Mouse (Mus musculus) stomach, embryonic 15.5 days (tissue): Measurements from ENCODE around the gene Osgepl1. TPM values are rescaled to one million over a fixed set of nuclear protein-coding genes. Genes with fewer than 3 reads are reported as not detected.
"Not testable (repeated sequence)": the region's sequence is repeated elsewhere in the genome, so short reads cannot be mapped to it uniquely, and the experiment has no call there.

Source experiments
- ATAC-seq: fragments of 200-750 bp; cut with Nextera tagmentation; 2 replicates; pipeline ENCODE4 v1.8.0; 2017; ENCODE audit warnings: low read depth, moderate number of reproducible peaks, moderate TSS enrichment; ENCODE audit not compliant: insufficient read depth, low FRiP score
- H3K27ac ChIP-seq: fragments of 300-500 bp; sonication (generic); 2 replicates; pipeline ENCODE4 v1.5.1; 2015; ENCODE audit warnings: mild to moderate bottlenecking, inconsistent platforms
- H3K27me3 ChIP-seq: fragments of 300-500 bp; sonication (generic); replicated peaks from 2 replicates; pipeline ENCODE4 v1.6.1; 2015; ENCODE audit warnings: inconsistent platforms
- H3K36me3 ChIP-seq: fragments of 300-500 bp; sonication (generic); 2 replicates; pipeline ENCODE4 v1.6.1; 2015; ENCODE audit warnings: inconsistent platforms
- H3K4me1 ChIP-seq: fragments of 300-500 bp; sonication (generic); 2 replicates; pipeline ENCODE4 v1.6.1; 2015; ENCODE audit warnings: inconsistent platforms
- H3K4me2 ChIP-seq: fragments of 300-500 bp; sonication (generic); 2 replicates; pipeline ENCODE4 v1.6.1; 2015; ENCODE audit warnings: mild to moderate bottlenecking, inconsistent platforms
- H3K4me3 ChIP-seq: fragments of 300-500 bp; sonication (generic); replicated peaks from 2 replicates; pipeline ENCODE4 v1.5.1; 2015; ENCODE audit warnings: inconsistent platforms
- H3K9ac ChIP-seq: fragments of 300-500 bp; sonication (generic); 2 replicates; pipeline ENCODE4 v1.6.1; 2015; ENCODE audit warnings: inconsistent platforms
- H3K9me3 ChIP-seq: fragments of 300-500 bp; sonication (generic); 2 replicates; pipeline ENCODE4 v1.6.1; 2016; ENCODE audit warnings: inconsistent platforms
- WGBS: fragments of 180-500 bp; shearing (Covaris S2); methylation state at CpG from one replicate; pipeline ENCODE4 v1.1.7; 2015; 5-methylcytosine and 5-hydroxymethylcytosine counted together
- polyA plus RNA-seq: library from polyadenylated mRNA; unstranded; fragments of >200 nt; fragmentation: Nextera tagmentation; extraction: Ambion mirVana; gene quantifications from 2 replicates; pipeline ENCODE4 v1.2.1, GENCODE M21; 2015

The Osgepl1 gene
- polyA plus RNA-seq, 1 experiment from 2014 or later: 22.0 TPM

DNA sequence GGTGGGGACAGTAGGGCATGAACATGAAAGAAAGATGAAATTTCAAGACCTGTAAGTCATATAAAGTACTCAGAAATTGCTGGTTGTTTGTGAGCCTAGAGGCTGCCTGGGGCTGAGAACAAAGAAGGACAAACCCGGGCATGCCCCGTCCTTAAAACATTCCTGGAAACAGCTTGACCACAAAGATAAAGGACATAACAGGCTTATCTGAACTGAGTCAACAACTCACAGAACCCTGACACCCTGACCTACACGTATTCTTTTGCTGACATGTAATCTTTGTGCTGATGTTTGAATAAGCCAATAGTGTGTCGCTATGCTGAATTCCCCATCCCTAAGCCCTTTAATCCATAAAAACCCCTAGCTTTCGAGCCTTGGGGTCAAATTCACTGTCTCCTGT lies 20.1 kb downstream of the Osgepl1 start:
- H3K4me2 ChIP-seq, ATAC-seq, H3K9ac ChIP-seq, H3K9me3 ChIP-seq, H3K4me3 ChIP-seq, H3K27me3 ChIP-seq, H3K4me1 ChIP-seq, H3K36me3 ChIP-seq, H3K27ac ChIP-seq: not testable (repeated sequence)
- 60% methylated on average over 5 of the region's 5 CpGs for WGBS

DNA sequence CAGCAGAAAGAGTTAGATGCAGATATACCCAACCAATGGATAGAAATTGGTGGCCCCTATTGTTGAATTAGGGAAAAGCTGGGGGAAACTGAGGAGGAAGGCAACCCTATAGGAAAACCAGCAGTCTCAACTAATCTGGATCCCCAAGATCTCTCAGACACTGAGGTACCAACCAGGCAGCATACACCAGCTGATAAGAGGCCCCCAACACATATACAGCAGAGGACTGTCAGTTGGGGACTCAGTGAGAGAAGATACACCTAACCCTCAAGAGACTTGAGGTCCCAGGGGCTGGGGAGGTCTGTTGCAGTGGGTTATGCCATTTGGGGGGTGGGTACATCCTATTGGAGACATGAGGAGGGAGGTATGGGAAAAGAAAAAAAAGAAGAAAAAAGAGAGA lies 22.0 kb downstream of the Osgepl1 start:
- Histone ChIP-seq H3K36me3 (no peaks in the 10 kb centered on the region), H3K4me2 (no peak overlapping the region), H3K27ac (no peak overlapping the region), H3K9me3 (no peaks in the 10 kb centered on the region), H3K27me3 (no peaks in the 10 kb centered on the region), H3K4me3 (no peak overlapping the region), H3K9ac (no peak overlapping the region), H3K4me1 (no peaks in the 10 kb centered on the region)
- ATAC-seq: no peak

DNA sequence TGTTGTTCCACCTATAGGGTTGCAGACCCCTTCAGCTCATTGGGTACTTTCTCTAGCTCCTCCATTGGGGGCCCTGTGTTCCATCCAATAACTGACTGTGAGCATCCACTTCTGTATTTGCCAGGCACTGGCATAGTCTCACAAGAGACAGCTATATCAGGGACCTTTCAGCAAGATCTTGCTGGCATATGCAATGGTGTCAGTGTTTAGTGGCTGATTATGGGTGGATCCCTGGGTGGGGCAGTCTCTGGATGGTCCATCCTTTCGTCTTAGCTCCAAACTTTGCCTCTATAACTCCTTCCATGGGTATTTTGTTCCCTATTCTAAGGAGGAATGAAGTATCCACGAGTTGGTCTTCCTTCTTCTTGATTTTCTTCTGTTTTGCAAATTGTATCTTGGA lies 24.0 kb downstream of the Osgepl1 start:
- WGBS: 72% methylated on average over 2 of the region's 2 CpGs
- ATAC-seq, H3K4me1 ChIP-seq, H3K9ac ChIP-seq, H3K9me3 ChIP-seq, H3K27ac ChIP-seq, H3K27me3 ChIP-seq, H3K4me2 ChIP-seq, H3K36me3 ChIP-seq, H3K4me3 ChIP-seq: not testable (repeated sequence)

DNA sequence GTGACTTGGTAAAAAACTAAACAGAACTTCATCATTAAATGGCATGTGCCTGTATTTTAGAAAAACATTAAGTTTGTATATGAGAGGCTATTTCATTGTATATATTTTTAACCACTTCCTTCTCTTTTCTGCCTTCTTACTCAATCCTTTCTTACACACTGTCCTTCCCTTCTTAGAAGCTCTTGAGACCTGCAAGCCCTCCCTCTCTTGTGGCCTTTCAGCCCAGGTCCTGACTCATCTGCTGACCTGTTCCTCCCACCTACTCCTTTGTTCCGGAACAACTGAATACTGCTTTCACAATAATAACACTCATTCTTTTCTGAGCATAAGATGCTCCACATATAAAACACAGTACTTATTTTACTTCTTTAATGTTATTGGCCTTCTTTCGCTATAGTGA lies 27.6 kb downstream of the Osgepl1 start:
- no peak for ATAC-seq
- no peak overlapping the region for H3K9ac ChIP-seq
- H3K4me1 ChIP-seq: no peaks in the 10 kb centered on the region
- no peak overlapping the region for H3K27ac ChIP-seq
- H3K9me3 ChIP-seq: no peaks in the 10 kb centered on the region
- H3K27me3 ChIP-seq: no peaks in the 10 kb centered on the region
- H3K4me2 ChIP-seq: no peak overlapping the region
- peaks cover 17% of the 10 kb centered on the region for H3K36me3 ChIP-seq
- H3K4me3 ChIP-seq: no peak overlapping the region
- WGBS: 95% methylated on average over 2 of the region's 2 CpGs

DNA sequence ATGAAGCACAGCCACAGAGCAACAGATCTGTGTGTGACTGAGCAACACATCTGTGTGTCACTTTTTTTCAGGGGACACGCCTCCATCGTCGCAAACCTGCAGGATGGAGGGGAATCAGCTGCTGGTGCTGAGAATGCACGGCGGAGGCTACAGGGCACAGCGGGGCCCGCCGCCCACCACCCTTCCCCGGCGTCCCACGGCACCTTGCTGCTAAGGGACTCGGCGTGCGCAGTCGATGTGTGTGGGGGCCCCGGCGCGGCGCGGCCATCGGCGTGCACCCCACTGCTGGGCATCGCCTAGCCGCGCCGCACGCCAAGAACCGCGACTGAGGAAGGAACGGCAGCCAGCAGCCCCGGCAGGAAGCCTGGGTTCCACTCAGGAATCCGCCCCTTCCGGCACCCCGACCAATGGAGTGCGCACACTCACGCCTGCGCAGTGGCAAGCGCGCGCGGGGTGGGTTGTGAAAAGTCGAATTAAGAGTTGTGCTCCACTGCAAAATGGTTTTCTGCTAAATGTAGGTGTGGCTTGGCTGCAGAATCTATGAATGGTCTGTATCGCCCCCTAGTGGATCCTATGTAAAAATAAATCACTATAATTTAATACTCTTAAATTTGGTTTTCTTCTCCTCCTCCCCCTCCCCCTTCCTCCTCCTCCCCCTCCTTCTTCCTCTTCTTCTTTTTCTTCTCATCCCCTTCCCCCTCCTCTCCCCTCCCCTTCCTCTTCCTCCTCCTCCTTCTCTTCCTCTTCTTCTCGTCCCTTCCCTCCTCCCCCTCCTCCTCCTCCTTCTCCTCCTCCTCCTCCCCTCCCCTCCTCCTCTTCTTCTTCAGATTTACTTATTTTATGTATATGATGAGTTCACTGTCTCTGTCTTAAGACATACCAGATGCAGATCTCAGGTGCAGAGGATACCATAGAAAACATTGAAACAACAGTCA lies 39.2 kb downstream of the Osgepl1 start, which contains the start of the genes Asdurf, Gm28551 and Asnsd1:
Asdurf (minus strand) TSS at position 293 of the 935 bp plus-strand sequence.
Gm28551 (minus strand) TSS at position 341 of the 935 bp plus-strand sequence.
Asnsd1 (minus strand) TSS at position 426 of the 935 bp plus-strand sequence.
- H3K4me3 ChIP-seq: peak within 1 kb of the TSS; percentile 92
- no peaks in the 10 kb centered on the region for H3K4me1 ChIP-seq
- peaks cover 4% of the 10 kb centered on the region for H3K36me3 ChIP-seq
- ATAC-seq: peak; percentile 100
- no peaks in the 10 kb centered on the region for H3K9me3 ChIP-seq
- peak within 1 kb of the TSS; percentile 82 for H3K27ac ChIP-seq
- under 1% methylated on average over 44 of the region's 44 CpGs for WGBS
- H3K9ac ChIP-seq: peak within 1 kb of the TSS; percentile 94
- no peaks in the 10 kb centered on the region for H3K27me3 ChIP-seq
- peak within 1 kb of the TSS; percentile 56 for H3K4me2 ChIP-seq

DNA sequence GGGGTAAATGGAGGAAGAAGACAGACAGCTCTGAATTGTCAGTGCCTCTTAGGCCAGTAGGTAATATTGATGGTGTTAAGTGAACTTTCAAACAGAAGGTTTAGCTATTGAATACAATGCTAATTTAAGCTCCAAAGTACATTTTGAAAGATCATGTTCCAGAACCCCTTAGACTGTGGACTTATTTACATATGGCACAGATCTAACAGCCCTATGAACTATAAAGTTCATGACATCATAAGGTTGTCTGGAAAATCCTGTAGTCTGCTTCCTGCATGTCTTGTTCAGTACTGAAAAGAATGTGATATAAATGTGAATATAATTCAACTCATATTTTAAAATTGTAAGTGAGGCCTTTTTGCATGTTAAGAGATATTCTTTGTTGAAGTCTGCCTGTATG lies 45.6 kb downstream of the Osgepl1 start:
- no peak for ATAC-seq
- H3K9ac ChIP-seq: no peak overlapping the region

More for the DNA sequence above, 45.6 kb downstream of the Osgepl1 start:
- no peak overlapping the region for H3K4me2 ChIP-seq
- H3K9me3 ChIP-seq: no peaks in the 10 kb centered on the region
- H3K27ac ChIP-seq: no peak overlapping the region
- no peaks in the 10 kb centered on the region for H3K27me3 ChIP-seq
- H3K4me3 ChIP-seq: no peak overlapping the region
- H3K36me3 ChIP-seq: no peaks in the 10 kb centered on the region
- H3K4me1 ChIP-seq: no peaks in the 10 kb centered on the region

Other genes starting within 250 kb of the Osgepl1 start
- gene 1700019A02Rik, start 126.0 kb upstream of the Osgepl1 start, polyA plus RNA-seq: not detected in 2 replicates
- gene Pms1, start 16.6 kb upstream of the Osgepl1 start, polyA plus RNA-seq: 13.3 and 15.8 TPM in 2 replicates
- gene Ormdl1, start 16.5 kb upstream of the Osgepl1 start, polyA plus RNA-seq: 45.4 and 48.4 TPM in 2 replicates
- not detected in 2 replicates for gene Gm28778, start 16.5 kb upstream of the Osgepl1 start, polyA plus RNA-seq
- gene Asdurf, start 39.0 kb downstream of the Osgepl1 start, polyA plus RNA-seq: 1.5 and 8.3 TPM in 2 replicates
- gene Gm28551, start 39.0 kb downstream of the Osgepl1 start, polyA plus RNA-seq: 0.64 and 0.73 TPM in 2 replicates
- gene Asnsd1, start 39.1 kb downstream of the Osgepl1 start, polyA plus RNA-seq: 70.2 and 70.3 TPM in 2 replicates